Mouse (Mus musculus): ENCODE measurements around the gene Cbwd1.
"Not testable (repeated sequence)": the region's sequence is repeated elsewhere in the genome, so short reads cannot be mapped to it uniquely, and the experiment has no call there.

Gene Cbwd1

DNA sequence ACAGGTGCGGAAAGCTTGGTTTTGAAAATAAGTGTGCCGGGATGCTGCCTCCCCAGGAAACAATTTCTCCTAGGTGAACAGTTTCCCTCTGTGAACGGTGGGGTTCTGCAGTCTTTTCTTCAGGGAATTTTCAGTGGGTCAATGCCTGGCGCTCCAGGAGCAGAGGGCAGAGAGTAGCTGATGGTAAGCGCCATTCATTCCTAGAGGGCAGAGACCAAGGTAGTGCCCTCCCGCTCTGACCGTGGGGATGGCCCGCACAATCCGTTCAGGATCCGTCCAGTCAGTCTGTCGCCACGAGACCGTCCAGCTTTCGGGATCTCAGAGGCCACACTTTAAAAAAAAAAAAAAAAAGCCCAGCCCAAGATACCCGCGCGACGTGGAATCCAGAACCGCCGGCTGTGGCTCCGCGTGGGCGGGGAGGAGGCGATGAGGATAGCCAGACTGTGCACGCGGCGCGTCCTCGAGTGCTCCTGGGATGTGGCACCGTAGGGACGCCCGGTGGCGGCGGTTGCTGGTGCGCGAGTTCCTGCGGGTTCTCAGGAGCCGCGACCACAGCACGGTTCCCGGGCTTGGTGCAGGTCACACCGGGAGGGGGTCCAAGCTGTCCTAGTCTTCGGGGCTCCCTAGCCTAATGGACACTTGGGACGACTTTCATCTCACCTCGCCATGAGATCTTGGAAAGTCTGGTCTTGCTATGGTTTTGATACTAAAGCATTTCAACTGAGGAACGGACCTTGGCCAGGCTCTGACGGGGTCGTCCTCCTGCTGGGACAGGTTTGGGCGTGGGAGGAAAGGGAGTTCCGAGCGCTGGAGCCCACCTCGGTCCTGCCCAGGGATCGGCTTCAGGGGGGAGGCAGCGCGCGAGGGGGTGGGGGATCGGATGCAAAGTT, 64.2 kb downstream of the Cbwd1 start:
- no peak for DNase-seq (ENCODE audit: low read depth, low spot score)

DNA sequence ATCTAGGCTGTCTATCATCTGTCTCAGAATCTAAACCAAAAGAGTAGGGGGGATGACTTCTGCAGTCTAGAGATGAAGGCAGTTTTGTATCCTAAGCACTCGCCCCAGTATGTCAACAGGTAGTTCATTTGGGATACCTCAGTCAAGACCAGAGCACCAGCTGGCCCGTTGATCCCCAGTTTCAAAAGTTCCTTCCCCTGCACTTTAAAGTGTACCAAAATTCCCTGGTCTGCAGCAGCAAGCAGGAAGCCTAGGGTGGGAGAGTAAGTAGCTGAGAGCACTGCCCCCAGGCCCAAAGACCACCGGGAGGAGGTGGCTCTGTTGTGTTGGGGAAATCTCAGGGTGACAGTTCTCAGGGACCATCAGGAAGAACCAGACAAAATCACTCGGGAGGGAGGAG, 64.9 kb downstream of the Cbwd1 start:
- DNase-seq (ENCODE audit: low read depth, low spot score) = no peak

DNA sequence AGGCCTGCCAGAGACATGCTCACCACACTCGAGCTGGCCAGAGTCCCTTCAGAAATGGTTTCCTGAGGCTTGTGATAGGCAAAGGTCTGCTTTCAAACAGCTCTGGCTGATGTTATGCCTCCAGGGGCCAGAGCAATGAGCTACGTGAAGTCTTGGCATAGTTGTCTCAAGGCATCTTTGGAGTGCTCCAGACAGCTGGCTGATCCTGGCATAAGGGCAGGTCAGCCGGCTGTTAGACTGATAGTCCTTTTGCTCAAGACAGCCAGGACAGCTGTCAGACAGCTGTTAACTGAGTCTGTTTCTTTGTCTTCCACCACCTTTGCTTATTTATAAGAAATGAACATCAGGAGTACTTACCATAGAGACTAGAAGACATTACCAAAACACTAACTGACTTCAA, 74.5 kb downstream of the Cbwd1 start:
- no peak for DNase-seq (ENCODE audit: low read depth, low spot score)

DNA sequence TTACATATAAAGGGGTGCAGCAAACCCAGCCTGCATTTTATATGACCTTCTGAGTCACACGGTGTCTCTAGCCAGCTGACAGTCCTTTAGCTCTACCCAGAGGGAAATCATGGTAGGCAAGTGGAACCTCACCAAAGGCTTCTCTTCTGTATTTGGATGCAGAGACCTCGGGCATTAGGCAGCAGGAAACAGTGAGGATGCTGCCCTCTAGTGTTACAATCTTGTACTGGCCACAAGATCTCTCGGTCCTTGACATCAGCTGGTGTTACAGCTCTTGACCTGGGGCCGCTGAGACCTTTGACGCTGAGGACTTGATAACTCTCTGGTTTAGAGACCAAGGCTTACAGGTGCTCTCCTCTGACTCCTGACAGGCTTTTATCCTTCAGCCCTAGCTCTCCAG, 75.9 kb downstream of the Cbwd1 start:
- peak; percentile 72 for DNase-seq (ENCODE audit: low read depth, low spot score)

DNA sequence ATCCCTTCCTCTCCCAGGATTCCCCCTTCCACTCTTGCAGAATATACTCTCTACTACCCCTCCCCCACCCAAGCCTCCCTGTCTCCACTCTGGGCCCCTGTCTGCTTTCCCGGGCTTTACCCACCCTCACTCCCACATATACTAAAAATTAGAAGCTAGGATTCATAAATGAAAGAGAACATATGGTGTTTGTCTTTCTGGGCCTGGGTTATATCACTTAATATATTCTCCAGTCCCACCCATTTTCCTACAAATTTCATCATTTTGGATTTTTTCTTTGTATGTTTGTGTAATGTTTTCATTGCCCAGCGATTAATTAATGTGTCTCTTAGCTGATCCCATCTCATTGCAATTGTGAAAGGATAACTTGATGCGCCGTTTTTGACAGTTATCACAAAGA, 80.2 kb downstream of the Cbwd1 start:
- DNase-seq (ENCODE audit: low read depth, low spot score) = no peak

DNA sequence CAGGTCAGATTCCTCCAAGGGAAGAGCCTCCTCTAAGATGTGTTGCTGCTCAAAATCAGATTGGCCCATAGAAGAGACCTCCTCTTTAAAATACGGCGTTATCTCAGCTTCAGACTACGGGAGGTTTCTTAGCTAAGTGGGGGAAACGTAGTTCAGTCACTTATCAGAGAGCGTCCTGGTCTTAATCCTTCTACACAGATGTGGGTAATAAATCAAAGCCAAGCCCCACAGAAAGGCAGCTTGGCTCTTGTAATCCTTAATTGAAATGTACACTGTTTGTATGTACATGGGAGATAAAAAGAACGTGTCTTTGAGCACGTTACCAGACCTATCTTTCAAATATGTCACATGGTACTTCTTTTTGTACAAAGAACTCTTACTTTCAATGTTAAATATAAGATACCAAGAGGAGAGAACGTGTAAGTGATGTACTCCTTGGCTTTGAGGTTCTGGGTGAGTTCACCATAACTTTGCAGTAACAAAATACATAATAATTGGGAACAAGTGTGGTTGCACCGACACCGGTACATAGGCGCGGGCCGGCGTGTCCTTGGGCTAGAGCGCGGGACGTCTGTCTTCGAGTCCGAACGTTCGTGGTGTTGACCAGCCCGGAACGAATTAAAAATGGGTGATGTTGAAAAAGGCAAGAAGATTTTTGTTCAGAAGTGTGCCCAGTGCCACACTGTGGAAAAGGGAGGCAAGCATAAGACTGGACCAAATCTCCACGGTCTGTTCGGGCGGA, 86.1 kb downstream of the Cbwd1 start, which contains the start of gene Gm10053:
Gm10053 (plus strand) TSS at position 558 of the 742 bp plus-strand sequence.
- DNase-seq (ENCODE audit: low read depth, low spot score) = not testable (repeated sequence)

DNA sequence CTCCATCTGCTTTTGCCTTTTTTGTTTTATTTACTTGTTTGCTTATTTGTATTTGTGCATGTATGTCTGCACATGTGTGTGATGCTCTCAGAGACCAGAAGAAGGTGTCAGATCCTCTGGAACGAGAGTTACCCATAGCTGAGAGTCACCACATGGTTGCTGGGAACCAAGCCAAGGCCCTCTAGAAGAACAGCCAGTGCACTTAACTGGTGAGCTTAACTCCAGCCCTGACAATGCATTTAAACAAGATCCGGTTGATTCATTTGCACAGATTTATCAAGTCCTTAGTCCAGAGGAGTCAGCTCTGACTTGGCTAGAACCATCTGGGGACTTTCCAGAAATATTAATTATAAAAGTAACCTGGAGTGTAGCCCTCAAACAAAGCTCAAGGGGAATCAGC, 87.5 kb downstream of the Cbwd1 start:
- DNase-seq (ENCODE audit: low read depth, low spot score) = peak; percentile 13

DNA sequence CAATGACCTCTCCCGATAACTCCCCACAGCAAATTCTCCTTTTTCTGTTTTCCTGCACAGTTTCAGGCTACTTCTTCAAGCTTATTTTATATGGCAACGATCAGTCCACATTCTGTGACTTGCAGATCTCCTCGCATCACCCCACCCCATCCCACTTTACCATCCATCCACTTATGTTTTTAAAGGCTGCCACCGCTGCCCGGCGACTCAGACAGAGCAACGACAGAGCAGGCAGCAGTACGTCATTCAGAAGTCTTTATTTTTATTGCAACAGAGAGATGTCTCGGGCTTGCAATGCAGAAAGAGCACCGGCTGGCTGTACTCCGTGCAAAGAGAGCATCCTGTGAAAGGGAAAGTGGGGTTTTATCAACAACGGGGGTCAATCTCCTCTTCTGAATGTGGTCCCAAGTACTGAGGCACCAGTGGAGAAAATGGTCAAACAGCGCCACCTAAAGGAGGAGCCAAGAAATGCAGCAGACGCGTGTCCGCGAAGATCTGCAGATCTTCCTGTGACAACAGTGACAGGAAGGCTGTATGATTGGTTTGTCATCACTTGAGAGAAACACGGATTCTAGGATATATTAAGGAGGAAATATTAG, 90.3 kb downstream of the Cbwd1 start:
- DNase-seq (ENCODE audit: low read depth, low spot score) = peak; percentile 82

Data from brain, adult 2 months (tissue).